Mouse (Mus musculus): ENCODE measurements around the gene Ankrd55.

- no peak for TF ChIP-seq CTCF (conservative IDR thresholded peaks at IDR 0.05; ENCODE audit: low read length)
- TF ChIP-seq POU5F1 (IDR thresholded peaks at IDR 0.05; ENCODE audit: borderline replicate concordance, low read length) = no peak
Observed at GRCm38 (mm10) chr13:112366321-112367029, 78.2 kb downstream of the Ankrd55 start.

Data from E14TG2a.4 (cell line).